Mouse (Mus musculus): ENCODE measurements at regions not wholly inside any gene's neighbourhood (a gene's known extent, or its start where the extent isn't known, plus 50 kb on each side); places are given as distances from the start of the nearest gene placed in this dataset.

DNA sequence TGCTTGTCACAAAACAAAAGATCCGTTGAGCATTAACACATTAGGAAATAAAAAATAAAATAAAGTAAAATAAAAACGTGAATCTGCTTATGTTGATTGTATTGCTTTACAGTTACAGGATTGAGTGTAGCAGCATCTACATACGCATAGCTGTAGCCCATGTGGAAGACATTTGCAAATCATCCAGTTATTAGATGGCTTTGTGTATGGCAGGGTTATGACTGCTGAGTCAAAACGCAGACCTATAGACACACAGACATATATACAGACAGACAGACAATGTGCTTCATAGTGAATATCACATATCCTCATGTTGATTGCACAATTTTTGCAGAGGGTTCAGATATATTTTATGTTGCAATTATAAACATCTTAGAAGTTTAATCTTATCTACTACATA, 64.5 kb downstream of the Gm11146 start:
- no peaks in the 10 kb centered on the region for H3K36me3 ChIP-seq (ENCODE audit: control insufficient read depth, insufficient read depth, low read length)
- peaks cover 4% of the 10 kb centered on the region; the same call in 1 of the 2 replicates for H3K4me1 ChIP-seq (ENCODE audit: control insufficient read depth, insufficient read depth, low read length)
- H3K27ac ChIP-seq (ENCODE audit: low read depth, low read length) = peak overlapping the region; percentile 79
- H3K9ac ChIP-seq (ENCODE audit: low read length) = no peak overlapping the region
- no peaks in the 10 kb centered on the region for H3K27me3 ChIP-seq (ENCODE audit: control insufficient read depth, insufficient read depth, low read length)
- H3K4me2 ChIP-seq = no peak overlapping the region
- no peak overlapping the region for H3K4me3 ChIP-seq (ENCODE audit: low read depth, low read length)
- H3K9me3 ChIP-seq (ENCODE audit: control insufficient read depth, low read length) = no peaks in the 10 kb centered on the region
- 91% methylated on average over 4 of the region's 4 CpGs for WGBS
- DNase-seq (ENCODE audit: low spot score, missing footprints) (no peak), ATAC-seq (ENCODE audit: low FRiP score) (peak; percentile 18; the same call in 1 of the 2 replicates)

- no peak for DNase-seq (ENCODE audit: low spot score, missing footprints)
- H3K4me3 ChIP-seq (ENCODE audit: low read depth, low read length) = no peak overlapping the region
Observed at GRCm38 (mm10) chr16:77536746-77537145, 65.1 kb downstream of the Gm11146 start.

GRCm38 (mm10) chr16:77536314-77536713, 65.6 kb downstream of the Gm11146 start:
- H3K4me1 ChIP-seq (ENCODE audit: control insufficient read depth, insufficient read depth, low read length) = peaks cover 4% of the 10 kb centered on the region; the same call in 1 of the 2 replicates
- H3K27me3 ChIP-seq (ENCODE audit: control insufficient read depth, insufficient read depth, low read length) = no peaks in the 10 kb centered on the region
- H3K4me2 ChIP-seq = no peak overlapping the region
- no peak for DNase-seq (ENCODE audit: low spot score, missing footprints)
- no peak overlapping the region for H3K9ac ChIP-seq (ENCODE audit: low read length)
- peak; percentile 48; the same call in 1 of the 2 replicates for ATAC-seq (ENCODE audit: low FRiP score)
- H3K27ac ChIP-seq (ENCODE audit: low read depth, low read length) = peak overlapping the region; percentile 79
- no peaks in the 10 kb centered on the region for H3K9me3 ChIP-seq (ENCODE audit: control insufficient read depth, low read length)
- H3K36me3 ChIP-seq (ENCODE audit: control insufficient read depth, insufficient read depth, low read length) = no peaks in the 10 kb centered on the region
- no peak overlapping the region for H3K4me3 ChIP-seq (ENCODE audit: low read depth, low read length)
- 73% methylated on average over 6 of the region's 6 CpGs for WGBS

More at GRCm38 (mm10) chr16:77536746-77537145, 65.1 kb downstream of the Gm11146 start:
- ATAC-seq (ENCODE audit: low FRiP score) = peak; percentile 82
- no peak overlapping the region for H3K4me2 ChIP-seq
- peaks cover 4% of the 10 kb centered on the region; the same call in 1 of the 2 replicates for H3K4me1 ChIP-seq (ENCODE audit: control insufficient read depth, insufficient read depth, low read length)
- H3K9ac ChIP-seq (ENCODE audit: low read length) = no peak overlapping the region
- peak overlapping the region; percentile 79 for H3K27ac ChIP-seq (ENCODE audit: low read depth, low read length)
- 57% methylated on average over 10 of the region's 10 CpGs for WGBS
- H3K9me3 ChIP-seq (ENCODE audit: control insufficient read depth, low read length) = no peaks in the 10 kb centered on the region
- no peaks in the 10 kb centered on the region for H3K27me3 ChIP-seq (ENCODE audit: control insufficient read depth, insufficient read depth, low read length)
- no peaks in the 10 kb centered on the region for H3K36me3 ChIP-seq (ENCODE audit: control insufficient read depth, insufficient read depth, low read length)

- H3K9ac ChIP-seq (ENCODE audit: low read length) = no peak overlapping the region
- H3K4me3 ChIP-seq (ENCODE audit: low read depth, low read length) = no peak overlapping the region
- H3K4me1 ChIP-seq (ENCODE audit: control insufficient read depth, insufficient read depth, low read length) = peaks cover 4% of the 10 kb centered on the region; the same call in 1 of the 2 replicates
- H3K27me3 ChIP-seq (ENCODE audit: control insufficient read depth, insufficient read depth, low read length) = no peaks in the 10 kb centered on the region
- no peaks in the 10 kb centered on the region; the same call in 1 of the 2 replicates for H3K36me3 ChIP-seq (ENCODE audit: control insufficient read depth, insufficient read depth, low read length)
- no peak overlapping the region for H3K27ac ChIP-seq (ENCODE audit: low read depth, low read length)
- no peak overlapping the region for H3K4me2 ChIP-seq
- ATAC-seq (ENCODE audit: low FRiP score) = no peak
- DNase-seq (ENCODE audit: low spot score, missing footprints) = no peak
- WGBS = 75% methylated on average over 3 of the region's 3 CpGs
- H3K9me3 ChIP-seq (ENCODE audit: control insufficient read depth, low read length) = peaks cover 4% of the 10 kb centered on the region; the same call in 1 of the 2 replicates
Observed at GRCm38 (mm10) chr16:77535021-77535420, 66.9 kb downstream of the Gm11146 start.

DNA sequence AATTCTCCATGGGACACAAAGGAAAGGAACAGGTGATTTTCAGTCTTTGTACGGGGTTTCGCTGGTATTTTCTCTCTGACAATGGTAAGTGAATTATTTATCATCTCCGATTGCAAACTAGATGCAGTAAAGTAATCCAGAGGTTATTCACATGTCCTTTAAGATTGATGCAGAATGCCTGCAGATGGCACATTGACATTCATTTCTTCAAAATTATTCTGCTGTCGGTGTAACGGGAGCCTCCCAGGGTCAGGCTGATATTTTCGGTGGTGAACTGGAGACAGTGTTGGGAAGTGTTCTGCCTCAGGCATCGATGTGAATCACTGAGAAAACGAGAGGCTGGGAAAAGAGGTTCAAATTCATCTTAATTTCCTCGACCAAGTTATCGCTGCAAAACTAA, 70.3 kb downstream of the Gm11146 start:
- WGBS = 82% methylated on average over 10 of the region's 10 CpGs
- Histone ChIP-seq H3K9ac (ENCODE audit: low read length) (no peak overlapping the region), H3K9me3 (ENCODE audit: control insufficient read depth, low read length) (peaks cover 6% of the 10 kb centered on the region; the same call in 1 of the 2 replicates), H3K27me3 (ENCODE audit: control insufficient read depth, insufficient read depth, low read length) (no peaks in the 10 kb centered on the region), H3K4me3 (ENCODE audit: low read depth, low read length) (no peak overlapping the region), H3K4me2 (no peak overlapping the region), H3K27ac (ENCODE audit: low read depth, low read length) (no peak overlapping the region), H3K4me1 (ENCODE audit: control insufficient read depth, insufficient read depth, low read length) (peaks cover 1% of the 10 kb centered on the region; the same call in 1 of the 2 replicates), H3K36me3 (ENCODE audit: control insufficient read depth, insufficient read depth, low read length) (peaks cover 4% of the 10 kb centered on the region; the same call in 1 of the 2 replicates)
- ATAC-seq (ENCODE audit: low FRiP score) = no peak
- DNase-seq (ENCODE audit: low spot score, missing footprints) = no peak

GRCm38 (mm10) chr16:77527951-77528350, 73.9 kb downstream of the Gm11146 start:
- no peak overlapping the region for H3K27ac ChIP-seq (ENCODE audit: low read depth, low read length)
- ATAC-seq (ENCODE audit: low FRiP score) = no peak
- no peaks in the 10 kb centered on the region for H3K27me3 ChIP-seq (ENCODE audit: control insufficient read depth, insufficient read depth, low read length)
- no peak overlapping the region for H3K4me2 ChIP-seq
- H3K4me3 ChIP-seq (ENCODE audit: low read depth, low read length) = no peak overlapping the region
- H3K9me3 ChIP-seq (ENCODE audit: control insufficient read depth, low read length) = peaks cover 6% of the 10 kb centered on the region; the same call in 1 of the 2 replicates
- peaks cover 4% of the 10 kb centered on the region; the same call in 1 of the 2 replicates for H3K36me3 ChIP-seq (ENCODE audit: control insufficient read depth, insufficient read depth, low read length)
- 96% methylated on average over 1 of the region's 1 CpGs for WGBS
- no peak overlapping the region for H3K9ac ChIP-seq (ENCODE audit: low read length)
- DNase-seq (ENCODE audit: low spot score, missing footprints) = no peak
- no peaks in the 10 kb centered on the region for H3K4me1 ChIP-seq (ENCODE audit: control insufficient read depth, insufficient read depth, low read length)

- no peaks in the 10 kb centered on the region for H3K4me1 ChIP-seq (ENCODE audit: control insufficient read depth, insufficient read depth, low read length)
- H3K4me3 ChIP-seq (ENCODE audit: low read depth, low read length) = no peak overlapping the region
- no peak overlapping the region for H3K27ac ChIP-seq (ENCODE audit: low read depth, low read length)
- ATAC-seq (ENCODE audit: low FRiP score) (no peak), DNase-seq (ENCODE audit: low spot score, missing footprints) (peak; percentile 56)
- H3K9me3 ChIP-seq (ENCODE audit: control insufficient read depth, low read length) = no peaks in the 10 kb centered on the region; the same call in 1 of the 2 replicates
- H3K36me3 ChIP-seq (ENCODE audit: control insufficient read depth, insufficient read depth, low read length) = no peaks in the 10 kb centered on the region
- 71% methylated on average over 3 of the region's 3 CpGs for WGBS
- H3K27me3 ChIP-seq (ENCODE audit: control insufficient read depth, insufficient read depth, low read length) = no peaks in the 10 kb centered on the region
- H3K4me2 ChIP-seq = no peak overlapping the region
- no peak overlapping the region for H3K9ac ChIP-seq (ENCODE audit: low read length)
Observed at GRCm38 (mm10) chr16:77514606-77515005, 87.3 kb downstream of the Gm11146 start.

DNA sequence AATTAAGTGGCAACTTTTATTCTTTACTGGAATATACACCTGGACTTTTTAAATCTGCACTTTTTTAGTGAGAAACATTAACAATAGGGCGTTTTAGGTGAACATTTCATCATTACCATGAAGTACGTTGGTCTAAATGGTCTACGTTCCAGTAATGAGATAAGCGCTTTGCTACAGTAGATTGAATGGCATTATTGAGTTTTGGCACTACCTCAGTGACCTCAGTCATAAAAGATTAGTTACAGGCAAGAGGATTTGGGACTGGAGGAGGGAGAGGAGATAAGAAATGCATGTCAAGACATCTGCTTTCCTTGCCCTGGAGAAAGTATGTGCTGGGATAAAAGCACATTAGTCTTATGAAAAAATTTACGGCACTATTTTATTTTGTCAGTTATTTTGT, 98.3 kb downstream of the Gm11146 start:
- WGBS = 75% methylated on average over 5 of the region's 5 CpGs

GRCm38 (mm10) chr16:77502916-77503315, 99.0 kb downstream of the Gm11146 start:
- H3K4me1 ChIP-seq (ENCODE audit: control insufficient read depth, insufficient read depth, low read length) = peaks cover 7% of the 10 kb centered on the region
- no peaks in the 10 kb centered on the region for H3K27me3 ChIP-seq (ENCODE audit: control insufficient read depth, insufficient read depth, low read length)
- no peaks in the 10 kb centered on the region; the same call in 1 of the 2 replicates for H3K9me3 ChIP-seq (ENCODE audit: control insufficient read depth, low read length)
- 76% methylated on average over 5 of the region's 5 CpGs for WGBS
- no peak overlapping the region for H3K4me2 ChIP-seq
- peak; percentile 75 for DNase-seq (ENCODE audit: low spot score, missing footprints)
- no peak overlapping the region for H3K9ac ChIP-seq (ENCODE audit: low read length)
- no peak overlapping the region for H3K4me3 ChIP-seq (ENCODE audit: low read depth, low read length)
- no peak overlapping the region for H3K27ac ChIP-seq (ENCODE audit: low read depth, low read length)
- H3K36me3 ChIP-seq (ENCODE audit: control insufficient read depth, insufficient read depth, low read length) = no peaks in the 10 kb centered on the region
- ATAC-seq (ENCODE audit: low FRiP score) = no peak

More for the DNA sequence above, 98.3 kb downstream of the Gm11146 start:
- no peak overlapping the region for H3K9ac ChIP-seq (ENCODE audit: low read length)
- peaks cover 7% of the 10 kb centered on the region for H3K4me1 ChIP-seq (ENCODE audit: control insufficient read depth, insufficient read depth, low read length)
- no peak overlapping the region for H3K4me3 ChIP-seq (ENCODE audit: low read depth, low read length)
- ATAC-seq (ENCODE audit: low FRiP score) (no peak), DNase-seq (ENCODE audit: low spot score, missing footprints) (no peak)
- no peaks in the 10 kb centered on the region for H3K27me3 ChIP-seq (ENCODE audit: control insufficient read depth, insufficient read depth, low read length)
- no peaks in the 10 kb centered on the region; the same call in 1 of the 2 replicates for H3K9me3 ChIP-seq (ENCODE audit: control insufficient read depth, low read length)
- H3K36me3 ChIP-seq (ENCODE audit: control insufficient read depth, insufficient read depth, low read length) = no peaks in the 10 kb centered on the region
- no peak overlapping the region for H3K27ac ChIP-seq (ENCODE audit: low read depth, low read length)
- no peak overlapping the region for H3K4me2 ChIP-seq

Data from midbrain, embryonic 11.5 days (tissue).